Mouse (Mus musculus) forebrain, embryonic 16.5 days (tissue): ENCODE measurements around the gene Kcnab3. TPM values are rescaled to one million over a fixed set of nuclear protein-coding genes. Genes with fewer than 3 reads are reported as not detected.

ENCODE experiments used
- ATAC-seq: fragments of 200-750 bp; cut with Nextera tagmentation; 2 replicates; pipeline ENCODE4 v1.8.0; 2017; ENCODE audit warnings: mild to moderate bottlenecking, moderate library complexity
- H3K27ac ChIP-seq: fragments of 300-500 bp; sonication (generic); 2 replicates; pipeline ENCODE4 v1.5.1; 2014; ENCODE audit warnings: low read length, control low read depth
- H3K27me3 ChIP-seq: fragments of 300-500 bp; sonication (generic); replicated peaks from 2 replicates; pipeline ENCODE4 v1.6.1; 2014; ENCODE audit warnings: low read length; ENCODE audit not compliant: control insufficient read depth, insufficient read depth
- H3K36me3 ChIP-seq: fragments of 300-500 bp; sonication (generic); 2 replicates; pipeline ENCODE4 v1.6.1; 2014; ENCODE audit not compliant: control insufficient read depth, insufficient read depth
- H3K4me1 ChIP-seq: fragments of 300-500 bp; sonication (generic); replicated peaks from 2 replicates; pipeline ENCODE4 v1.6.1; 2014; ENCODE audit warnings: low read length; ENCODE audit not compliant: control insufficient read depth, insufficient read depth
- H3K4me2 ChIP-seq: fragments of 300-500 bp; sonication (generic); 2 replicates; pipeline ENCODE4 v1.6.1; 2014; ENCODE audit warnings: mild to moderate bottlenecking, low read length, control low read depth
- H3K4me3 ChIP-seq: fragments of 300-500 bp; sonication (generic); replicated peaks from 2 replicates; pipeline ENCODE4 v1.5.1; 2014; ENCODE audit warnings: mild to moderate bottlenecking, low read length, control low read depth
- H3K9ac ChIP-seq: fragments of 300-500 bp; sonication (generic); replicated peaks from 2 replicates; pipeline ENCODE4 v1.6.1; 2014; ENCODE audit warnings: low read depth, low read length, control low read depth
- H3K9me3 ChIP-seq: fragments of 300-500 bp; sonication (generic); 2 replicates; pipeline ENCODE4 v1.6.1; 2016; ENCODE audit warnings: low read length; ENCODE audit not compliant: control insufficient read depth
- WGBS: fragments of 180-500 bp; shearing (Covaris S2); extraction: QIAGEN DNeasy Blood & Tissue Kit; methylation state at CpG from one replicate; pipeline ENCODE4 v1.1.7; 2014; 5-methylcytosine and 5-hydroxymethylcytosine counted together
- polyA plus RNA-seq: library from polyadenylated mRNA; unstranded; fragments of >200 nt; fragmentation: Nextera tagmentation; extraction: Ambion mirVana; gene quantifications from 2 replicates; pipeline ENCODE4 v1.2.1, GENCODE M21; 2015

The Kcnab3 gene
- polyA plus RNA-seq, 1 experiment from 2014 or later: 6.0 TPM

DNA sequence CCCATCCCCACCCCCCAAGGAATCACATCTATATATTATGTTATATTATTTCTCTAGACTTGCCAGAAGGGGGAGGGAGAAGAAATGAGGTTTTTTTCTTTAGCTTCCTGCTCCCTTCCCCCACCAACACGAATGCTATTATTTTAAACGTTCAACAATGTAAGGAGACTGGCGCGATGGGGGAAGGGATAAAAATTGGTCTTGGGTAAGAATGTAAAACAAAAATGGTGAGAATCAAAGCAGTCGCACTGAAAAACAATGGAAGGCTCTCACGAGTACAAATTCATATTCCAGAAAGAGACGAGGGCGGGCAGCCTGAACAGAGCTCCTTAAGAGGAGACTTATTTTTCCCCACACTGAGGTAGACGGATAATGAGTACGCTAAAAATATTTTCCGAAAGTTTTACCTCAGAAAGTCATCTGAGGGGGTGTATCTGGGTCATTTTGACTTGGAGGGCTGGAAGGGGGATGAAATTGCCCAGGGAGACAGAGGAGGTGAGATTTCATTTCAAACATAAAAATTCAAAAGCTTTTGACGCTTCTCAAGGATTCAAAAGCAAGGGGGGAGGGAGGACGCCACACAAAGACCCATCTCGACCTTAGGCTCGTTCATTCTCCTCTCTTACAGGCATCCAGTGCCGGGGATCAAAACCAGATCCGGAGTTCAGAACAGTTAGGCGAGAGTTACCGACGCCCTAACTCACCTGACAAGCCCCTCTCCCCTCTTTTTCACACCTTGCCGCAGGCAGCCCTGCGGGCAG lies 41.0 kb downstream of the Kcnab3 start:
- peak overlapping the region; percentile 67 for H3K4me3 ChIP-seq
- H3K9ac ChIP-seq: peak overlapping the region; percentile 99
- no peaks in the 10 kb centered on the region for H3K9me3 ChIP-seq
- H3K27me3 ChIP-seq: no peaks in the 10 kb centered on the region
- peak; percentile 1; the same call in 1 of the 2 replicates for ATAC-seq
- peaks cover 42% of the 10 kb centered on the region for H3K4me1 ChIP-seq
- H3K27ac ChIP-seq: peak overlapping the region; percentile 100
- 0% methylated on average over 22 of the region's 22 CpGs for WGBS
- H3K36me3 ChIP-seq: peaks cover 12% of the 10 kb centered on the region
- H3K4me2 ChIP-seq: peak overlapping the region; percentile 98

DNA sequence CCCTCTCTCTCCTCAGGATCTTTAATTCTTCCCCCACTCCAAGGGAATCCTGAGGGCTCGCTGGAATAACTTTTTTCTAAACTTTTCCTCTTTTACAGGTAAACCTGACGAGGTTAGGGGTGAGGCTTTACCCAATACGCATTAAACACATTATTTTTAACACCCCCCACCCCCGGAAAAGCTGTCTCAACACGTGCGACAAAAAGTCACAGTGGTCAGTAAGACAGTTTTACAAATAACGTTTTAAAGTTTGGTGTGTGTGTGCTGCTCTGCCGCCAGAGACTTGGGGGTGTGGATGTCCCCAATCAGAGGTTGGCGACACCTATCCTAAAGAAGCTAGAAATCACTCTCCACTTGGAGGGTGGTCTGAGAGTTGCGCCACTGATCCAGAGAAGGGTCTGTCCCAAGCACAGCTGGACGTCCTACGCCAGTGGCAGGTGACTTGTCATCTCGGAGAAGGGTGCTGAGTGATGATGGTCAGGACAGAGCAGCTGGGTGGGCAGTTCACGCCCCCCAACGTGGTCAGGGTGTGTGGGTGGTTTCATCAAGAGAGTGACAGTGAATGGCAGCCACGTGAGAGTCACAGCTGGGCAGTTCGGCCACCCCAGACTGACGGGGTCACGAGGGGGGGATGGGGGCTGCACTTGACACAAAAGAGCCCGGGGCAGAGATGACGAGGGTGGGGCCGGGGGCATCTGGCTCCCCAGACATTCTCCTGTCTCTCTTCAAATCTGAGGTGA lies 41.7 kb downstream of the Kcnab3 start:
- Histone ChIP-seq H3K9me3 (no peaks in the 10 kb centered on the region), H3K4me3 (peak overlapping the region; percentile 67), H3K27ac (peak overlapping the region; percentile 100), H3K4me1 (peaks cover 44% of the 10 kb centered on the region), H3K36me3 (peaks cover 10% of the 10 kb centered on the region), H3K9ac (peak overlapping the region; percentile 99), H3K27me3 (no peaks in the 10 kb centered on the region), H3K4me2 (peak overlapping the region; percentile 98)
- ATAC-seq: no peak
- 2% methylated on average over 22 of the region's 22 CpGs for whole genome bisulfite sequencing

DNA sequence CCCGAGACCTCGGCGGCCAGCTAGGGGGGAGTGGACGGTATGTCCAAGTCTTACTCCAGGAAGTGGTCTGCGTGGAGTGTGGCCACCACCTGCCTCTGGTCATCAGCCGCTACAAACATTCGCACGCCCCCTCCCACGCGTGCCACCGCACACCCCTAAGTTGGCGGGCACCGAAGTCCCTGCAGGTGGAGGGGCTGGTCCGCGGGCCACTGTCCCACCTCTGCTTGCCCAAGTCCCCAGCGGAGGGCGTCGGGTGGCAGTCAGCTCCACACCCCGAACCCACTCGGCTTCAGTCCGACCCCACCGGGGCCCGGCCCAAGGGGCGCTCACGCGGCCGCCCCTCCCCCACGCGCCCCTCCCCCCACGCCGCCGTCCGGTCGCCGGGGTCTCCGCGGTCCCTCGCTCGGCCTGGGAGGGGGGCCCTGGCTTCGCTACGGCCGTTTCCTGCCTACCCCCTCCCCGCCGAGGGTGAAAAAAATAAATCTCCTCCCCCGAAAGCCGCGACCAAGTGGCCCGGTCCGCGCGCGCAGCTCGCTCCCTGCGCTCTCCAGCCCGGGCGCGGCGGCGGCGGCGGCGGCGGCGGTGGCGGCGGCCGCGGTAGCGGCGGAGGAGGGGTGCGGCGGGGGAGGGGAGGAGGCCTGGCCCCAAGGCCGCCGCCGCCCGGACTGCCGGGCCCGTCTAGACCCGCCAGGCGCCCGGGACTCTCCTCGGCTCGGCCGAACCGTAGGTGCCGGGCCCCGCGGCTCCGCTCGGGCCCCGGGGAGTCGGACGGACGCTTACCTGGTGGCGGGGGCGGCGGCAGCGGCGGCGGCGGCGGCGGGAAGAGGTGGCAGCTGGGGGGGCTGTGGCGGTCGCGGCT lies 42.5 kb downstream of the Kcnab3 start:
- peak overlapping the region; percentile 98 for H3K4me2 ChIP-seq
- peak overlapping the region; percentile 67 for H3K4me3 ChIP-seq
- peaks cover 6% of the 10 kb centered on the region for H3K36me3 ChIP-seq
- no peaks in the 10 kb centered on the region for H3K9me3 ChIP-seq
- H3K4me1 ChIP-seq: peaks cover 49% of the 10 kb centered on the region
- H3K9ac ChIP-seq: peak overlapping the region; percentile 99
- under 1% methylated on average over 67 of the region's 106 CpGs for WGBS
- H3K27me3 ChIP-seq: no peaks in the 10 kb centered on the region
- peak overlapping the region; percentile 100 for H3K27ac ChIP-seq
- no peak for ATAC-seq

DNA sequence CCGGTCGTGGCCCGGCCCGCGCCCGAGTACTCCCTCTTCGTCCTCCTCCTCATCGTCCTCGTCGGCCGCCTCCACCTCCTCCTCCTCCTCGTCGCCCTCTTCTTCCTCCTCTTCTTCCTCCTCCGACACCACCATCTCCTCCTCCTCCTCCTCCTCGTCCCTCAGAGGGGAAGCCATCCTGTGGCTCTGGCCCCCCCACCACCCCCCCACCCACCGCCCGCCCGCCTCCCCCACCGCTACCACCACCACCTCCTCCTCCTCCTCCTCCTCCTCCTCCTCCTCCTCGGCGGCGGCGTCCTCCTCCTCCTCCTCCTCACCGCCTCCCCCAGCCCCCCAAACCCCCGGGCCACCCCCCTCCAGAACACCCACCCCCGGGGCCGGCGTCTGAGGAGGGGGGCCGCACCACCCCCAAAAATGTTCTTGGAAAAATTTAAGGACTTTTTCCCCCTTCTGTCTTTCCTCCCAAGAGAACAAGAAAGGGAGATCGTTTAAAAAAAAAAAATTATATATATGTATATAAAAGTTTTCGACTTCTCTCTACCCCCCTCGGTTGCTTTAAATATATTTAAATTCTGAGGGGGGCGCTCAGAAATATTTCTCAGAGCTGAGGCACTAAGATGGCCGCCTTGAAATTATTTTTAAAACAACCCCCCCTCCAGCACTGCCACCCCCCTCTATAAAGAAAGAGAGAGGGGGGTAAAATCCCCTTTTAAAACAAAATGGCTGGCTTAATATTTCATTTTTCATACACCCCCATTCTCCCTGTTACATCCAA lies 43.3 kb downstream of the Kcnab3 start, which contains the start of gene Chd3:
Chd3 (minus strand) TSS at position 192 of the 775 bp plus-strand sequence.
- Histone ChIP-seq H3K4me2 (peak within 1 kb of the TSS; percentile 98), H3K4me1 (peaks cover 44% of the 10 kb centered on the region), H3K36me3 (no peaks in the 10 kb centered on the region), H3K27ac (peak within 1 kb of the TSS; percentile 100), H3K9me3 (no peaks in the 10 kb centered on the region), H3K27me3 (no peaks in the 10 kb centered on the region), H3K4me3 (peak within 1 kb of the TSS; percentile 67), H3K9ac (peak within 1 kb of the TSS; percentile 99)
- no peak for ATAC-seq
- under 1% methylated on average over 19 of the region's 34 CpGs for WGBS

DNA sequence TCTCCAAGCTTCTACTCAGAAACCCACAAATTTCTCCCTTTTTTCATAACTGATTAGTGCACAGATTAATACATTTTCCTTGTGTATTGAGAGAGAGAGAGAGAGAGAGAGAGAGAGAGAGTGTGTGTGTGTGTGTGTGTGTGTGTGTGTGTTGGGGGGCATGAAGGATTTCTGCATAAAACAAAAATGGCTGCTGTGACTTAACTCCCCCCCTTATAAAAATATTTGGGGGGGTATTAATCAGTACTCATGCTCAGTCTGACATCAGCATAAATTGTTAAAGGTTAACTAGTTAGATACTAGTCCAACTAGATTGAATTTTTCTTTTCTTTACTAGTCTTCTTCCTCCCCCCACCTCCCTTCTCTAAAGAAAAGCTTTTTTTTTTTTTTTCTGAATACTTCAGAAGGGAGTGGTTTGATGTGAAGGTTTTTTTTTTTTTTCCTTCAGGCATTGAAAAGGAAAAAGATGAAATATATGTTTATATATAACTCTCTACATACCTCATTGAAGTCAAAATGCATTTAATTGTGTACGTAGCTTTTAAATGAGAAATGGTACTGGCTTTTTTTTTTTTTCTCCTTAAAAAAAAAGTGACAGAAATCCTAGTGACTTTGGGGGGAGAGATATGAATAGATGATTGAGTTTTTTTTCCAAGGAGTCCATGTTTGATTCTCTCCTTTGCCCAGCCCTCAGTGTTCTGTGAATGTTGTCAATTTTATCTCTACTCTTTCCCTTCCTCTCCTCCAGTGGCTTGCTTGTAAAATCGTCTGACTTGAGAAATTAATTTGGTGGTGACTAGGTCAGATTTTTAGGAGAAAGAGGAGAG lies 44.1 kb downstream of the Kcnab3 start:
- peaks cover 36% of the 10 kb centered on the region for H3K4me1 ChIP-seq
- peak overlapping the region; percentile 67 for H3K4me3 ChIP-seq
- no peaks in the 10 kb centered on the region for H3K9me3 ChIP-seq
- WGBS: 15% methylated on average over 2 of the region's 2 CpGs
- H3K36me3 ChIP-seq: no peaks in the 10 kb centered on the region
- H3K4me2 ChIP-seq: peak overlapping the region; percentile 98
- peak overlapping the region; percentile 99 for H3K9ac ChIP-seq
- peak overlapping the region; percentile 100 for H3K27ac ChIP-seq
- H3K27me3 ChIP-seq: no peaks in the 10 kb centered on the region
- no peak for ATAC-seq

DNA sequence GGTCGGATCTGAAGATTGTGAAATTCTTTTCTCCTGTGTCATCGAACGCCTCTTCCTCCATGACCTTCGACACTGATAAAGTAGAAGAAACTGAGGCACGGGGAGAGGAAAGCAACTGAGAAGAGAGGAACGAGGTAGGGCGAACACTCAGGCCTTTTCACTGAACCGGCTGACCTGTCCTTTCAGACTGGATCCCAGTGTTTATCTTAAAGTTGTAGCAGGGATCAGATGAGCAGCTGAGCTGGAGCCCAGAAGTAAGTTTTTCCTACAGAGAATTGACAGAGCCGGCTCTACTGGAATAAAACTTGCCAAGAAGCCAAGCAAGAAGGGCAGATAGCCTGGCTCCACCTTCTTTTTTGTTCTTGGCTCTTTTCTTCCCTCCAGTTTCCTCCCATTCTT lies 44.8 kb downstream of the Kcnab3 start:
- Histone ChIP-seq H3K4me2 (peak overlapping the region; percentile 45), H3K4me3 (peak overlapping the region; percentile 21), H3K36me3 (no peaks in the 10 kb centered on the region), H3K27ac (peak overlapping the region; percentile 95), H3K9me3 (no peaks in the 10 kb centered on the region), H3K27me3 (no peaks in the 10 kb centered on the region), H3K9ac (peak overlapping the region; percentile 41; the same call in 1 of the 2 replicates), H3K4me1 (peaks cover 30% of the 10 kb centered on the region)
- 20% methylated on average over 9 of the region's 9 CpGs for WGBS
- no peak for ATAC-seq

DNA sequence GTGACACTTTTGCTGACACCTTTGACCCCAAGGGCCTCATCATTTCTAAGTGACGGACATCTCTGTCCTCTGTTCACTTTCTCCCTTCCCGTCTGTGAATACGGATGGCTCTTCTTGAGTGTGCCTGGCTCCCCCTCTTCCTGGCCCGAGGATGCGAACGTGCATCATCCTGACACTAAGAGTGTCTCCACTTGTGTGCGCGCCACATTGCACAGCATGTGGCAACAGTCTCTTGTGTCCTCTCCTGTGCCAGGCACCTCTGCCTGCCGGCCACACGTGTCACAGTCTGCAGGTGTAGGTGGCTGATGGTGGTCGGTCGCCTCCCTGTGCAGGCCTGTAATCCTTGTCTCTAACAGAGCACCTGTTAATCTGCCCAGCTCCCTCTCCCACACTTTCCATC lies 45.5 kb downstream of the Kcnab3 start:
- peak overlapping the region; percentile 2; the same call in 1 of the 2 replicates for H3K4me3 ChIP-seq
- no peaks in the 10 kb centered on the region for H3K27me3 ChIP-seq
- H3K9ac ChIP-seq: peak overlapping the region; percentile 41
- H3K9me3 ChIP-seq: no peaks in the 10 kb centered on the region
- peak overlapping the region; percentile 45 for H3K4me2 ChIP-seq
- no peaks in the 10 kb centered on the region for H3K36me3 ChIP-seq
- ATAC-seq: peak; percentile 9; the same call in 1 of the 2 replicates
- WGBS: 28% methylated on average over 12 of the region's 12 CpGs
- peaks cover 27% of the 10 kb centered on the region for H3K4me1 ChIP-seq
- H3K27ac ChIP-seq: peak overlapping the region; percentile 95
